Mouse (Mus musculus) layer of hippocampus, adult 2 months (tissue): ENCODE results near the gene Urm1. TPM values are rescaled to one million over a fixed set of nuclear protein-coding genes. Genes with fewer than 3 reads are reported as not detected.

ENCODE experiments used
- DNase-seq, 2 experiments: peaks; one replicate each; pipeline ENCODE4 v3.0.0; 2022; ENCODE audit warnings: low spot score in 2 of 2
- H3K27ac ChIP-seq: fragments of 200-600 bp; 2 replicates; pipeline ENCODE4 v1.8.1; 2022
- H3K4me3 ChIP-seq: fragments of 200-600 bp; 2 replicates; pipeline ENCODE4 v1.8.1; 2022; ENCODE audit warnings: mild to moderate bottlenecking
- CTCF ChIP-seq: fragments of 200-600 bp; conservative IDR thresholded peaks from 2 replicates; pipeline ENCODE4 v1.8.1; 2022; ENCODE audit warnings: antibody characterized with exemption, mild to moderate bottlenecking, moderate library complexity
- total RNA-seq, 2 experiments: library from RNA; stranded (reverse); gene quantifications; 2 replicates each; pipeline ENCODE4 v1.2.3; 2021

The Urm1 gene
- total RNA-seq, 2 experiments from 2014 or later: 43.0 to 48.7 TPM

DNA sequence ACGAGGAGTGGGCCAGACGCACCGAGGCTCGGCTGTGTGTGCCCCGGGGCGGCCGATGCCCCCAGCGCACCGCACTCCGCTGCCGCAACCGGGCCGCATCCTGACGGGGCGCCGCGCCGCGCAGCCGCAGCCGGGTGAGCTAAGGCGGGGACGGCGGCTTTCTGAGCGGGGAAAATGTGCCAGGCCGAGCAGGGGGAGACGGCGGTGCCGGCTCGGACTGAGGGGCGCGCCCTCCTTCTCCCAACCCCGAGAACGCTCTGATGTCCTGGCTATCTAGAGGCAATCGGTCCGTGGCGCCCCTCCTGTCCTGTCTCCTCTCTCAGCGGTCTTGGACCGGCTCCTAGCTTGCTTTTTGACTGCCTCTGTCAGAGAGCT, 17.1 kb upstream of the Urm1 start:
- TF ChIP-seq CTCF: no peak
- peak overlapping the region; percentile 81 for H3K4me3 ChIP-seq
- no peak for DNase-seq
- H3K27ac ChIP-seq: peak overlapping the region; percentile 94

GRCm38 (mm10) chr2:29803400-29803831, 16.5 kb upstream of the Urm1 start:
- H3K27ac ChIP-seq: peak overlapping the region; percentile 94
- H3K4me3 ChIP-seq: peak overlapping the region; percentile 81
- peak; percentile 62 for TF ChIP-seq CTCF
- no peak for DNase-seq

DNA sequence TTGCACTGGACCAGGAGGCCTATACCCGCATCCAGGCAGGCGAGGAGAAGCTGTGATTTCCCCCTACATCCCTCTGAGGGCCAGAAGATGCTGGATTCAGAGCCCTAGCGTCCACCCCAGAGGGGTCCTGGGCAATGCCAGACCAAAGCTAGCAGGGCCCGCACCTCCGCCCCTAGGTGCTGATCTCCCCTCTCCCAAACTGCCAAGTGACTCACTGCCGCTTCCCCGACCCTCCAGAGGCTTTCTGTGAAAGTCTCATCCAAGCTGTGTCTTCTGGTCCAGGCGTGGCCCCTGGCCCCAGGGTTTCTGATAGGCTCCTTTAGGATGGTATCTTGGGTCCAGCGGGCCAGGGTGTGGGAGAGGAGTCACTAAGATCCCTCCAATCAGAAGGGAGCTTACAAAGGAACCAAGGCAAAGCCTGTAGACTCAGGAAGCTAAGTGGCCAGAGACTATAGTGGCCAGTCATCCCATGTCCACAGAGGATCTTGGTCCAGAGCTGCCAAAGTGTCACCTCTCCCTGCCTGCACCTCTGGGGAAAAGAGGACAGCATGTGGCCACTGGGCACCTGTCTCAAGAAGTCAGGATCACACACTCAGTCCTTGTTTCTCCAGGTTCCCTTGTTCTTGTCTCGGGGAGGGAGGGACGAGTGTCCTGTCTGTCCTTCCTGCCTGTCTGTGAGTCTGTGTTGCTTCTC, 4.0 kb upstream of the Urm1 start:
- no peak for TF ChIP-seq CTCF
- H3K27ac ChIP-seq: no peak overlapping the region
- H3K4me3 ChIP-seq: no peak overlapping the region
- no peak for DNase-seq

- peak overlapping the region; percentile 97 for H3K27ac ChIP-seq
- no peak overlapping the region for H3K4me3 ChIP-seq
- DNase-seq: peak; percentile 87 to 88
- TF ChIP-seq CTCF: peak; percentile 87
These were observed 2.2 kb upstream of the Urm1 start for GRCm38 (mm10) chr2:29817426-29818232.

- DNase-seq: no peak
- Histone ChIP-seq H3K4me3 (peak overlapping the region; percentile 64; the same call in 1 of the 2 replicates), H3K27ac (peak overlapping the region; percentile 97)
- TF ChIP-seq CTCF: no peak
These were observed 512 bp upstream of the Urm1 start for GRCm38 (mm10) chr2:29819363-29819762.

- DNase-seq: no peak
- no peak for TF ChIP-seq CTCF
These were observed 6.5 kb downstream of the Urm1 start for GRCm38 (mm10) chr2:29826318-29826925.

GRCm38 (mm10) chr2:29826926-29827708, 7.2 kb downstream of the Urm1 start:
- 0 out of 2 replicates have a peak, but pooled peaks have one; percentile 10 for TF ChIP-seq CTCF
- peak; percentile 94 to 98 for DNase-seq
- H3K4me3 ChIP-seq: peak overlapping the region; percentile 98
- peak overlapping the region; percentile 94 for H3K27ac ChIP-seq

More at GRCm38 (mm10) chr2:29826318-29826925, 6.5 kb downstream of the Urm1 start:
- peak overlapping the region; percentile 98 for H3K4me3 ChIP-seq
- H3K27ac ChIP-seq: peak overlapping the region; percentile 94

GRCm38 (mm10) chr2:29827709-29828024, 7.8 kb downstream of the Urm1 start:
- DNase-seq: no peak
- peak overlapping the region; percentile 94 for H3K27ac ChIP-seq
- H3K4me3 ChIP-seq: peak overlapping the region; percentile 98
- TF ChIP-seq CTCF: no peak

DNA sequence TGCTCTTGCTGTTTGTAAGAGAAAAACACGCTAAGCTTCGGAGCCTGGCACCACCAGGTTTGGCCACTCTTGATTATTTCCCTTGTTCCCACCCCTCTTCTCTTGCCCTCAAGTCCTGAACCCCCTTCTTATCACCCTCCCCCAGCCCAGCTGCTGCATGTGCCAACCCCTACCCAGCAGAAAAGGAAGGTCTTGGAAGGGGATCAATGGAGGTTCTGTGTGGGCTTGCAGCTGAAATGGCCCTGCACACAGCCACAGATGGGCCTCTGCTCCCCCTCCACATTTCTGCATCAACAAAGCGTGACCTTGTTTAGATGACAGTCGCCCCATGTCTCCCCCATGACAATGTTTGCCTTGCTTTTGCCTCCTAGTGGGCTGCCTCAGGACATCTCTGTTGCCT, 11.2 kb downstream of the Urm1 start:
- Histone ChIP-seq H3K27ac (peak overlapping the region; percentile 85), H3K4me3 (no peak overlapping the region)
- DNase-seq: peak in 1 of 2 experiments; percentile 69
- peak; percentile 28 for TF ChIP-seq CTCF

- no peak for DNase-seq
- Histone ChIP-seq H3K27ac (peak overlapping the region; percentile 85; the same call in 1 of the 2 replicates), H3K4me3 (no peak overlapping the region)
- no peak for TF ChIP-seq CTCF
These were observed 13.9 kb downstream of the Urm1 start for GRCm38 (mm10) chr2:29833796-29834195.

DNA sequence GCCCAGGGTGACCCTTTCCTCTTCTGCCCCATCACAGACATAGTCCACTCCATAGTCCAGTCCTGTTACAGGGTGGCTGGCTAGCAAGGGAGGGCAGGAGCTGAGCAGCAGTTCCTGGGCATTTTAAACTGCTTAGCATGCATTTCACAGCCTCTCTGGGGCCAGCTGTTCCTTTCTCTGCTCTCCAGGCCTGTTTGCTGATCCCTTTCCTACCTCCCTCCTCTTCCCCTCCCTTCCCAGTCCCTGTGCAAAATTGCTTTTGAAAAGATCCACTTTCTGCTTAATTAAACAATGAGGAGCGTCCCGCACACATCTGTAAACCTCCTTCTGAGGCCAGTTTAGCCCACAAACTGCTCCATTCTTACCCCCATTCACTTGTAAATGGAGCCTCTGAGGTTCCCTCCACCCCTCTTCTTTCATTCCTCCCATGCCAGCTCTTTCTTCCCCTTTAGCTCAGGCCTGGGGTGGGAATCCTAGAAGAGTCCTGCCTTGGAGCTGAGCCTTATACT, 15.6 kb downstream of the Urm1 start:
- no peak for DNase-seq
- TF ChIP-seq CTCF: no peak
- no peak overlapping the region for H3K4me3 ChIP-seq
- H3K27ac ChIP-seq: peak overlapping the region; percentile 81

DNA sequence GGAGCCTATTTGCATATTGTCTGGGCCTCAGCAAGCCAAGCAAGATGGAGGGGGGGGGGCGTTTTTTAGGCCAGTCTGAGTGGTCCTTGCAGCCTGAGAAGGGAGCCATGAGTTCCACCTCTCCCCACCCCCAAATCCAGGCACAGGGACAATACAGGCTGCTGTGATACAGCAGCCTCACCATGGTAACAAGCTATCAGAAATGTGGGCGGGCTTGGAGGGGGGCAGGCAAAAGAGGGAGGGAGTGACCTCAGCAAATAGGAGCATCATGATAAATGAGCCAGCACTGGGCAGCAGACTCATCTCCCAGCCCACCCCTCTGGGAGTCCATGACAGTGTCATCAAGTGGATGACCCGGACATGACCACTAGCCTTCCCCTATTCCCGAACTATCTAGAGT, 19.6 kb downstream of the Urm1 start:
- H3K4me3 ChIP-seq: no peak overlapping the region
- H3K27ac ChIP-seq: peak overlapping the region; percentile 73
- DNase-seq: no peak
- no peak for TF ChIP-seq CTCF
